Mouse (Mus musculus) adrenal gland, adult 18-20 months (tissue): ENCODE results near the gene Gm10401. TPM values are rescaled to one million over a fixed set of nuclear protein-coding genes. Genes with fewer than 3 reads are reported as not detected.

Experiments used
- DNase-seq, 2 experiments: peaks; one replicate each; pipeline ENCODE4 v3.0.0; 2021 to 2022; ENCODE audit warnings: low spot score in 2 of 2
- long read RNA-seq, 2 experiments: library from polyadenylated mRNA; stranded (forward); transcript quantifications; one replicate each; pipeline ENCODE4 v2.0.0; 2021
- total RNA-seq, 2 experiments: library from RNA; stranded (reverse); gene quantifications; 1 replicate in 1 of 2; 2 replicates in 1 of 2; pipeline ENCODE4 v1.2.3; 2021

The Gm10401 gene
- total RNA-seq = not detected
- long read RNA-seq, experiment 1 = 0 reads
- long read RNA-seq, experiment 2 = 0 reads

DNA sequence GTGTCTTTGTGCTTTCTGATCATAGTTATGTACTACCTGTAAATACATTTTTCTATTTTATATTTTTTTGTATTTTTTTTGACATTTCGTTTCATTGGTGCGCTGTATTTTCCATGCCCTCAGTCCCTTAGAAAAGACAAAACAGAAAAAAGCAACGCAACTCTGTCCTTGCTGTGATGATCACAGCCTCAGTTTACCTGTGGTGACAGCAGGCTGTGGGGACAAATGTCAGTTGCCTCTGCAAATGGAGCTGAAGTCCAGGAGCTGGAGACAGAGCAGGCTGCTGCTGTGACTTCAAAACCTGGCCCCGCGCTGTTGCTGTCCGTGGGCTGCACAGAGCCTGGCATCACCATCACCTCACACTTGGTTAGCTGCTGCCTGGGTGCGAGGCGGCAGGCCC lies at the start of gene Gm10401:
Gm10401 (minus strand) TSS at position 101 of the 400 bp plus-strand sequence.
- no peak for DNase-seq

DNA sequence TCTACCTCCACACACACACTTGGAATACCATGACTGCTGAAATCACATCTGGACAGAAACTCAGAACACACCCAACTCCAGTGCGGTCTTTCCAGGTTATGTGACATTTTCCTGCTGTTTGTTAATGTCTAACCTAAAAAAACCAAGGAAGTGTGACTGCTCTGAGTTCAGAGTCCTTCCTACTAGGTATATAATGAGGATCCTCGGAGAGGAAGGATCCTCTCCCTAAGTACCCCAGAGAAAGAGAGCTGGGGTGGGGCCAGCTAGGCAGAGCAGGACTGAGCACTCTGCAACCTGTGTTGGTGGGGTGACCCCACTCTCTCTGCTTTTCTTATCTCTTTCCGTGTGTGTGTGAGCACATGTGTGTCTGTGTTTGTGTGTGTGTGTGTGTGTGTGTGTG lies 49.3 kb upstream of the Gm10401 start:
- DNase-seq = no peak

DNA sequence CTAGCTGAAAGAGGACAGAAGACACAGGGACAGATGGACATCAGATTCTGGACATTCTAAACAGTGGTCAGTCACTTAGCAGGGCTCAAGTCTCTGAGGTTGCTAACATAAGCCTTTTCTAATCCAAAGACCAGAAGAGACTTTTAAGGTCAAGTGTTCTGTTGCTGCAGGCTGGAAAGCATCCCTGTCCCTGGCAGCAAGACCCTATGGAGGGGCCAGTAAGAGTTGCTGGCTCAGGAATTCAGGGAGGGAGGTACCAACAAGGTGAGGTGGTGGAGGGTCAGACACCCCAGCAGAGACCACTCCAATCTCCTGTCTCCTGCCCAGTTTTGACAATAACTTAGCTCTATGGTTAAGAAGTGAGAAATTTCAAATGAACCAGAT lies 48.6 kb upstream of the Gm10401 start:
- DNase-seq = no peak

DNA sequence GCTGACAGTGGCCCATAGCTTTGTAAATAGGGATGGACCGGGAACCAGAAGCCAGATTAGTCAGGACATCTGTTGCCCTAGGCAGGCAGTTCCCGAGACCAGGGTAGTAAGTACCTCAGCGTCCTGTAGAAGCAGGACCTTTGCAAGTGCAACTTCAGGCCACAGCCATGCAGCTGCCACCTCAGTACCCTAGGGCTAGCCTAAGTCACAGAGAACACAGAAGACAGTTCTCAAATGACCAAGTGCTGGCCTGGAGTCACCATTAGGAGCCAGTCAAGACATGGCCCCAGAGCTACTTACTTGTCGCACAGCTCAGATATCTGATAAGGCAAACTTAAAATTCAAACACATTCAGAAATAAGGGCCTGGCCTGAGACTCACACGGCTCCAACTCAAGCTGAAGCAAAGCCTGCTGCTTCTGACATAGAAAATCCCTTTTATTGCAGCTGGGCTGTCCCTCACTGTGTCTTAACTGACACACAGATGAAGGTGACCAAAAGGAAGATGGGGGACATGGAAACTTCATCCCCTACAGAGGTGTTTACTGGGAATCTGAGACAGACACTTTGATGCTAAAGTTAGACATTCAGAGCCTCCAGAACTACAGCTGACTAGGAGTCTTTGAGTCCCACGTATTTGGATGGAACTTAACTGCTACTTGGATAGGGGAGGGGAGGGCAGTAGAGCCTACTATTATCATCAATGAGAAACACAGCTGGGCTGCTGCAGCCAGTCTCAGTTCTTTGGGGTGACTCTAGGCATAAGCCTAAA lies 48.1 kb upstream of the Gm10401 start:
- no peak for DNase-seq

DNA sequence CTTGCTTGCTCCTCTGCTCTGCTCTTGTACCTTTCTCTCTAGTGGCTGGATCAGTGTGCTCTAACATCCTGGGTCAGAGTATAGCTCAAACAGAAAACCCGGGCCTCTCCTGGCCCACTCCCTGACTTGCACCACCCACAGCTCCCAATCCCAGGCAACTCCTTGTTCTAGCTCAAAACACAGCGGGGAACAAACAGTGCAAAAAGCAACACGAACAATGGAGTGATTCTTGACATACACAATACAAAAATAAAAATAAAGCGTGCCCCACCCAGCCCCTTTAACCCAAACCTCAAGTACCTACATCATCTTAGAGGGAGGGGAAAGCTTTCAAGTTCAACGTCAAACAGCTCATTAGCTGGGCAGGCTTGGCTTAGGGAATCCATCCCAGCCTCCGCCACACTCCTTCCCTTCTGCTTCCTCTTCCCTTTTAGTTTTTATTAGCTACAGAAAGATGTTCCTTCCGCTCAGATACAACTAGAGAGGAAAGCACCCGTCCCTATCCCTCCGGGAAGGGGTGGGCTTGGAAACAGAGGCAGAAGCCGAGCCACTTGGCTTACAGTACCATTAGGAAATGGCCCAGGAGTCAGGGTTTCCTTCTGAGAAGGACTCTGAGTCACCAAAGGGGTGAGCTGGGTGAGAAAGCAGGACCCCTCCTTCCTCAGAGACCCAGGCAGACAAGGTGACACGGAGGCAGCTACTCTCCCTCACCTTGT lies 47.3 kb upstream of the Gm10401 start:
- DNase-seq = no peak

DNA sequence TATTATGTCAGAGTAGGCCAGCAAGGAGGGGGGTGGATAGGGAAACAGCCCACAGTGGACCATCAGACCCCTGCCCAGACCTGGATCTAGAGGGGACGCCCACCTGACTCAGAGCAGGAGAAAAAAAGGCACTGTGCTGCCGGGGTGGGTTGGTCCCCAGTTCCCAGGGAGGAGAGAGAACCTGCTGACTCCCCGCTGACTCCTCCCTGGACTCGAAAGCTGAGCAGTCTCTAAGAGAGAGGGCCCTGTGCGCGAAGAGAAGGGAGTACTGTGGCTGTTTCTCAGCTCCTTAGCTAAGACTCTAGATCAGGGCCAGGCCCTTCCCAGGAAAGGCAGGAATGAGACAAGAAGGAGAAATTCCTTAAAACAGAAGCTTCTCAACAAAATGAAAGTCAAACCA lies 46.4 kb upstream of the Gm10401 start:
- no peak for DNase-seq

DNA sequence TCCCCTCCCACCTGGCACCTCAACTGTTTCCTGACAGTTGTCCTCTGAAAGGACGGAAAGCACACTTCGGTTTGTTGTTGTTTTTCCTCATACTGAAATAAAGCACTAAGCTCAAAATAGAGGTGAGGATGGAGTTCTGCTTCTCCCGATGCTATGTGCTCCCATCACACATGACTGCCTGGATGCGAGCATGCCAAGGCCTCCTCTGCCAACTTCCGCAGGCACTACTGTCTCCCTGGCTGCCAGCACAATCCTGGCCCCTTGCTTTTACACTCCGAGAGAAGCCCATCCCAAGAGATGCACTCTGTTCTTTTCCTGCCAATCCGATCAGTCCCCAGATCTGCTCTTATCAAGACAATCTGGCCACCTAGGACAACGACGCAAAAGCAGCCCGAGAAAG lies 45.5 kb upstream of the Gm10401 start:
- DNase-seq = no peak

DNA sequence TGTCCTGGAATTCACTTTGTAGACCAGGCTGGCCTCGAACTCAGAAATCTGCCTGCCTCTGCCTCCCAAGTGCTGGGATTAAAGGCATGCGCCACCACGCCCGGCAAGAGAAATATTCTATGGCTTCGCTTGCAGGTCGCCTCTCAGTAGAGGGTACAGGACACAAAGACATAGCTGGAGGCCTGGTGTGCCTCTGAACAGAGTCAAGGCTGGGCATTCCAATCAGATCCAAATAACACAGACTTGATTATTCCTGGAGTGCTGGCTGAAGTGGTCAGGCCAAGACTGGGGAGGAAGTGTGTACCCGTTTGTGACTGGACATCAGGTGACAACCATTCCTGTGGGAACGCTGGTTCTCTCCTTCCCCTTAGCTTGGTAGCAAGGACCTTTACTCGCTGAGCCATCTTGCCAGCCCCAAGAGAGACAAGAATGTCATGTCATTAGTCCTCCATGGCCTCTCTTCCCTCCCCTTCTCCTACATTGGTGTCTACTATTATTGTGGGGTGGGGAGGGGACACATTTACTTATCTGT lies 44.1 kb upstream of the Gm10401 start:
- no peak for DNase-seq

DNA sequence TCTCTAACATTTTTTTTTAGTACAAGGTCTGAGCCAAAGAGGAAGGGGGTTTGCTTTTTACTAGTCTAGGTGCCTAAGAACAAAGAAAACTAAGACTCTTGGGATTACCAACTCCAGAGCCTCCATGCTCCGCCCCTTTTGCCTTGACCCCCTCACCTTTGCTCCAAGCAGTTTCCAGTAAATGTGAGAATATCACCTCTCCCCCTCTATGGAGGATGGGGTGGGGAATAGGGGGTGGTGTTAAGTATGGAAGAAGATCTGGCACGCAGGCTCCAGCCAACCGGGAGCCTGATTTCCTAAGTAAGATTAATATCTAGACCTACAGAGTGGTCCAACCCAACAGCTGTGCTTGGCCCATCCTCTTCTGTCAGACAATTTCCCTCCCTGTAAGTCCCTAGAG lies 42.6 kb upstream of the Gm10401 start:
- DNase-seq = no peak

DNA sequence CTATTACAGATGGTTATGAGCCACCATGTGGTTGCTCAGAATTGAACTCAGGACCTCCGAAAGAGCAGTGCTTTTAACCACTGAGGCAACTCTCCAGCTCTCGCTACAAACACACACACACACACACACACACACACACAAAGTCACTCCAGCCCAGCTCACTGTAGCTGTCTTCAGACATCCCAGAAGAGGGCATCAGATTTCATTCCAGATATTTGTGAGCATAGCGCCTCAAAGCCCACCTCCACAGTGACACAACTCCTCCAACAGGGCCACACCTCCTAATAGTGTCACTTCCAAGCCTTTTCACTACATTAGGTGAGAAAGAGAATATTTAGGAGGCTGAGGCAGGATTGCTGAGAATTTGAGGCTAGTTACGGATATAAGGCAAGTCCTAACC lies 41.0 kb upstream of the Gm10401 start:
- DNase-seq = no peak

DNA sequence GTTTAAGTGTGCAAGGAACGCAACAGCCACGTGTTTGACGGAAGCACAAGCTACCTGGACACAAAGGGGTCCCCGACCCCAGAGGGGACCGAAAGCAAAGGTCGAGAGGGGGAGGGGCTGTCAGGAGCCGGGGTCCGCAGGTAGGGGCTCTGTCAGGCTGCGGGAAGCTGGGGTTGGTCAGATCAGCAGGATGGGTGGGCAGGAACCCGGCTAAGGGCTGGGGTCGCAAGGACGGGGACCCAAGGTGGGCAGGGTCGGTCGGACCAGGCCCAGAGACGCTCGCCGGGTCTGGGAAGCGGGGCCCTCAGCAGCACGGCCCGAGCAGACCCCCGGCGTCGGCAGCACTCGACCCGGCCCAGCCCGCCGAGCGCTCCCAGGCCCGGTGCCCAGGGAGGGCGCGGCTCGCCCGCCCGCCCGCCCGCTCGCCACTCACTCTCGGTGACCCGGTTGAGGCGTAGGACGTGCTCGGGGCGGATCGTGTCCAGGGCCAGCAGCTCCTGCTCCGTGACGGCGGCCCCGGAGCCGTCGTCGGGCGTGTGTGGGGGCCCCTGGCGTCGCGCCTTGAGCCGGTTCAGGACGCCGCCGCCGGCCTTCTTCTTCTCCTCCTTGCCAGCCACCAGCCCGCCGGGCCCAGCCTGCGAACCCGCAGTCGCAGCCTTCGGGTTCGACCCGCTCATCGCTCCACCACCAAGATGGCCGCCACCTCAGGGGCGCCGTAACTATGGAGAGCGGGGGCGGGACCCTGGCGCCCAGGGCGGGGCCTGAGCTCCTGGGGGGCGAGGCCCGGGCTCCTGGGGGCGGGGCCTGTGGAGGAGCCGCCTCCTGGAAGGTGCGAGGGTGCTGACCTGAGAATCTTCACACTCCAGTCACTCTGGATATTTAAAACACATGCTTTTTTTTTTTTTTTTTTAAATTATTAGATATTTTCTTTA lies 36.4 kb upstream of the Gm10401 start, which contains the start of gene Unc119b:
Unc119b (minus strand) TSS at position 742 of the 932 bp plus-strand sequence.
- peak; percentile 89 to 90 for DNase-seq

DNA sequence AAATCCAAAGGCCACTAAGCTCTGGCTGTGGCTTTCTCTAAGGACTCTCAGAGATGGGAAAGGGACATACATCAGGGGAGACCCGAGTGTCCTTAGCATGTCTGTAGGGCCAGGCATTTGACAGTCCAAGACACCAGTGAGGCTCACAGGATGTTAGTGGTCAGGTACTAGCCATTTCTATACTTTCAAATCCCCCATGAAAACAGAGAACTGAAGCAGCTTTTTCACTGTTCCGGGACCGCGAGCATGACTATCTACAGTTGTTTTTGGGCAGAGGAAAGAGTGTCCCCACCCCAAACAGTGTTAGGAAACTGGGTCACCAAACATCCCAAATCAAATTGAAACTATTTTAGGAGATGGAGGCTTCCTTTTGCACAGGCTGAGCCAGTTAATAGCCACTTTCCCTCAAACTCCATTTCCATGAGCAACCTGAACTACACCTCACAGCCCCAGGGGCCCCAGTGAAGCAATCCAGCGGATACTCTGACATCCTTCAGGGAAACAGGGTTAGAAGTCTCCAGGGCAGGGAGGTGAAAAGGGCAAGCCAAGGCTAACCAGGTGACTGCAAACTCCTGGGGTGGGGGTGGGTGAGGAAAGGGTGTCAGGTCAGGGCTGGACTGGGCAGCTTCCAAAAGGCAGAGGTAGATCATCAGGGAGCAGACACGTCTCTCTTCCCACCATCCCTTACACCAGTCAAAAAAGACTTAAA lies 35.4 kb upstream of the Gm10401 start:
- no peak for DNase-seq

DNA sequence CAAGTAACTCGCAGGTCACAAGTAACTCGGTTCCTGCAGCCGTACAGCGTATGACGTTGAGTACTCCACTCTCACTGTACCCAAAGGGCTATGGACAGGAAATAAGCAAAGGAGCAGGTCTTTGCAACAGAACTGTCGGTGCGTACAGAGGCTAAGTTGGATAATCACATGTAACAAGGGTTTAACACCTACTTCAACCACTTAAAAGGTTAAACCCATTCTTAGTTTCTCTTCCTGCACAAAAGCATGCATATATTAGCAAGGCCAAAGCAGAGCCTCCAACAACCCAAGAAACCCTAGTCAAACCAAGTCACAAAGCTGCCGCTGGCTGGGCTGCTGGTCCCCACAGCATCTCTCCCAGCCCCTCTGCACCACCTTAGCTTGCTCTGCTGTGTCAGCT lies 34.4 kb upstream of the Gm10401 start:
- DNase-seq = no peak

DNA sequence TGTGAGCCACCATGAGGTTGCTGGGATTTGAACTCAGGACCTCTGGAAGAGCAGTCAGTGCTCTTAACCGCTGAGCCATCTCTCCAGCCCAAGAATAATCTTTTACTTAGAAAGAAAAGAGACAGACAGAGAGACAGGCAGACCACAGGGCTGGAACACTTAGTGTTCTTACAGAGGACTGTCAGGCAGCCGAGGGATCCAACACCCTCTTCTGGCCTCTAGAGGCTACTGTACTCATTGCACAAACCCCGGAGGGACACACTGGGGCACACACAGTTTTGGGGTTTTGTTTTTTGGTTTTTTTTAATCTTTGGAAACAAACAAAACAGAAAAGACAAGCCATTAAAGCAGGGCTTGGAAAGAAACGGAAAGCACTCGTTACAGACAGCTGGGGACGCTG lies 31.2 kb upstream of the Gm10401 start:
- no peak for DNase-seq

DNA sequence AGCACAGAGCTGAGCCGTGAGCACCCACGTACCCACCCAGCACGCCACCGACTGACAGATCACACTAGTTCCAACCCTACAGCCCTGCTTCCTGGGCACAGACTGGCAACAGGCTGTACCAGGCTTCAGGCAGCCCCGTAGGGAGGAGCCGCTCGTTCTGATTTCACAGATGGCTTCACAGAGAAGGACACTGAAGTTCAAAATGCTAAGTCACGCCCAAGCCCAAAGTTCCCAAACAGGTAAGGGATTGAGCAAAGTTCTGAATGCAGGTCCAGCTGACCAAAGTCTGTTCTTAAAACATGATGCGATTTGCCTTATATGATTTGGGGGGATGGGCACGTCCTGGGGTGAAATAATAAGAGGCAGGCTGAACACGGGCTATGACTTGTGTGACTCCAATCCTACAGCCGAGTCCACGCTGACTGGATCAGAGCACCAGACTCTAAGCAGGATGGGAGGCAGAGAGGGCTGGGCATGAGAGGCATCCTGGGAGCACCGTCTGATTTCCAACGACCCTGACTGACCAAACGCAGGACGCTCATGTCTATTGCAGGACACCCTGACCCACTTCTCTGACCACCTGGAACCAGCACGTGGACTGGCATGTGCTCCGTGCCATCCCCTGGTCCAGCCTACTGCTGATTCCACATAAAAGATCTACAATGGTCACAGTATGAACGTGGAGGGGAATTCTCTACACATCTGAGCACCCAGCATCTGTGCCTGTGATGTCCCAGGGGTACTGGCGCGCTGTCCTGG lies 29.5 kb upstream of the Gm10401 start:
- no peak for DNase-seq

DNA sequence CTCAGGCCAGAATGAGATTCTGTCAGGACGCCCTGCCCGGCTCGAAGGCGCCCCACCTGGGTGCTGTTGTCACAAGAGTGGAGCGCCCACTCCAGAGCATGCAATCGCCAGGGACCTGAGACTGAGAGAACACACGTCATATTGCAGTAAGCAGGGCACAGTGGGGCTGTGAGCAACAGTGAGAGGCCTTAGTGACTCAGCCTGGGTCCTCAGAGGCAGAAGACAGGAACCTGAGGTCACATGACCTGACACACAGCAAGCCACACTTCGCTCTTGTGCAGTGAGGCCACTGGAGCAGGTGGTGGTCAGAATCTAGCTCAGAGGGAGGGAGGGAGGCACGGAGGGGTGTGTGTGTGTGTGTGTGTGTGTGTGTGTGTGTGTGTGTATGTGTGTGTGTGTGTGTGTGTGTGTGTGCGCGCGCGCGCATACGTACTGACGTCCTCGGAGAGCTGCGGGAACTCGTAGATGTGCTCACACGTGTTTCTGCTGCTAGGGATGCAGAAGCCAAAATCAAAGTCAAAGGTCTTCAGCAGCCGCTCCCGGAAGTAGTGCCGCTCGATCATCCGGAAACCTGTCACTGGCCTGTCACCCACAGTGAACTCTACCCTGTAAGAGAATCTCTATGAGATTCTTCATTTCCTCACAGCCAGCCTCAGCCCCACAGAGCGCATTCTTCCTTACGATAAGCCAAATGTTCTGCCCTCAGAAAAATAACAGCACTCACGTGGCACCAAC lies 28.6 kb upstream of the Gm10401 start:
- no peak for DNase-seq

DNA sequence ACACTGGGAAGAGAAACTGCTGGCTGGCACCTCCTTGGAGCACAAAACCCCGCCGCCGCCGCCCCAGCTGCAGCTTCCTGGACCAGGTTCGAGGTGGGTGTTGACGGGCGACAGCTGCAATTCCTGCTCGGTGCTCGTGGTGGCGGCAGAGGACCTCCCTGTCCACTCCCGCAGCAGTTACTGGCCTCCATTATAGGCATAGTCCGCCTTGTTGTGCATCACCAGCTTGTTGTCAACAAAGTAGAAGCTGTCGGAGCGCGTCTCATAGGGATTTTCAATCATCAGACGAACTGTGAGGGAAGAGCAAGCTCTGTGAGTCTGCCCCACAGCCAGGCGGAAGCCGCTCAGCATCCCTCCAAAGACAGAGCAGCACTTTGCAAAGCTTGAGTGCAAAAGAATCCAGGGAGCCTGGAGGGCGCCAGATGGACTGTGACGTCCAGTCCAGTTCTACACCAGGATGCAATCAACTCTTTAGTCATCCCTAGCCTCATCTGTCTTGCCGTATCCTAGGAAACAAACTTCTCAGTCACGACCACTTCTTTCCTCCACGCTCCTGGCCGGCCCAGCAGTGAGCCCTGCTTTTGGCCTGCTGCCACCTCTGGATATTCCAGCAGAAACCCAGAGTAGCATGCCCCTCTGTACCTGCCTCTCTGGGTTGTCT lies 27.2 kb upstream of the Gm10401 start:
- peak; percentile 80 to 81 for DNase-seq

DNA sequence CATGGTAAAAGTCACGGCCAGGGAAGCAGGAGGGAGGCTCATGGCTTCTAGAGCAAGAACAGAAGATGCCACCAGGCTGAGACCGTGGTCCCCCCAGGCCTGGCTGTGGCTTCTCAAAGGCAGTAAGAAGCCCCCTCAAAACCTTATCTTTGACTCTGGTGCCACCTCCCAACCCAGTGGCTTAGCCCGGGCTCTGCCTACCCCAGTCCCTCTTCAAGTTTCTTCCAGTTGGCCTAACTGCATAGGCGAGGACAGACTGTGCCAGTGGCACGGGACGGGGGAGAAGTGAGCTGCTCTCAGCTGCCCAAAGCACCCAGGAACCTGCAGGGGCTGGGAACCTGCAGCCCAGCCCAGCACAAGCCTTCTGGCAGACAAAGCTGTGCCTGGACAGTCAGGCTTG lies 26.6 kb upstream of the Gm10401 start:
- DNase-seq = no peak

DNA sequence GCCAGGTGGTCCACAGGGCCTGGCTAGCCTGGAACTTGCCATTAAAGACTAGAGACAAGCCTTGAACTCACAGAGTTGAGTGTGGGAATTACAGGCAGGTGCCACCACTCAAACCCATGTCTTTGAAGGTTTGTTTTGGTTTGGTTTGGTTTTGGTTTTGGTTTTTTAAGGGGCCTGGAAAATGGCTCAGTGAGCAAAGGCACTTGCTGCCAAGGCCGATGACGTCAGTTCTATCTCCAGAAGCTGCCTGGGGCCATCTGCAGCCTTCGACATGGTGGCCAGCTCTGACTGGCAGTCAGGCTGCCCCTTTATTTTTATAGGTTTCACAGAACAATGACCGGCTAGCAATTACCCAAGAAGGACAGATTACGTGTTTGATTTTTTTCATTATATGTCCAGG lies 22.9 kb upstream of the Gm10401 start:
- no peak for DNase-seq
